Mouse (Mus musculus) forebrain, embryonic 14.5 days (tissue): Measurements from ENCODE around the gene Brd3. TPM values are rescaled to one million over a fixed set of nuclear protein-coding genes. Genes with fewer than 3 reads are reported as not detected.

Source experiments
- ATAC-seq: fragments of 200-750 bp; cut with Nextera tagmentation; 2 replicates; pipeline ENCODE4 v1.8.0; 2017; ENCODE audit warnings: mild to moderate bottlenecking, moderate library complexity
- DNase-seq: peaks from one replicate; pipeline ENCODE4 v3.0.0-alpha.2; 2015; ENCODE audit warnings: low spot score
- H3K27ac ChIP-seq: fragments of 300-500 bp; sonication (generic); 2 replicates; pipeline ENCODE4 v1.5.1; 2014; ENCODE audit warnings: low read depth, mild to moderate bottlenecking, control low read depth, low read length, moderate library complexity
- H3K27me3 ChIP-seq: fragments of 300-500 bp; sonication (generic); replicated peaks from 2 replicates; pipeline ENCODE4 v1.6.1; 2014; ENCODE audit warnings: low read length, control low read depth, mixed read lengths; ENCODE audit not compliant: control insufficient read depth, insufficient read depth
- H3K36me3 ChIP-seq: fragments of 300-500 bp; sonication (generic); 2 replicates; pipeline ENCODE4 v1.6.1; 2014; ENCODE audit warnings: low read length, control low read depth; ENCODE audit not compliant: control insufficient read depth, insufficient read depth
- H3K4me1 ChIP-seq: fragments of 300-500 bp; sonication (generic); 2 replicates; pipeline ENCODE4 v1.6.1; 2014; ENCODE audit warnings: antibody characterized with exemption, low read length, control low read depth; ENCODE audit not compliant: control insufficient read depth, insufficient read depth
- H3K4me2 ChIP-seq: fragments of 300-500 bp; sonication (generic); 2 replicates; pipeline ENCODE4 v1.6.1; 2014; ENCODE audit warnings: mild to moderate bottlenecking, control low read depth, low read length
- H3K4me3 ChIP-seq: fragments of 300-500 bp; sonication (generic); 2 replicates; pipeline ENCODE4 v1.5.1; 2014; ENCODE audit warnings: low read depth, low read length, control low read depth
- H3K9ac ChIP-seq: fragments of 300-500 bp; sonication (generic); 2 replicates; pipeline ENCODE4 v1.6.1; 2014; ENCODE audit warnings: mild to moderate bottlenecking, low read length, control low read depth, moderate library complexity
- H3K9me3 ChIP-seq: fragments of 300-500 bp; sonication (generic); replicated peaks from 2 replicates; pipeline ENCODE4 v1.6.1; 2016; ENCODE audit warnings: low read length, control low read depth, mixed read lengths; ENCODE audit not compliant: control insufficient read depth
- WGBS: fragments of 180-500 bp; shearing (Covaris S2); extraction: QIAGEN DNeasy Blood & Tissue Kit; methylation state at CpG from one replicate; pipeline ENCODE4 v1.1.7; 2014; 5-methylcytosine and 5-hydroxymethylcytosine counted together
- polyA plus RNA-seq: library from polyadenylated mRNA; unstranded; fragments of >200 nt; fragmentation: Nextera tagmentation; extraction: Ambion mirVana; gene quantifications from 2 replicates; pipeline ENCODE4 v1.2.1, GENCODE M21; 2014

Gene Brd3
- polyA plus RNA-seq, 1 experiment from 2014 or later, result 155 TPM

DNA sequence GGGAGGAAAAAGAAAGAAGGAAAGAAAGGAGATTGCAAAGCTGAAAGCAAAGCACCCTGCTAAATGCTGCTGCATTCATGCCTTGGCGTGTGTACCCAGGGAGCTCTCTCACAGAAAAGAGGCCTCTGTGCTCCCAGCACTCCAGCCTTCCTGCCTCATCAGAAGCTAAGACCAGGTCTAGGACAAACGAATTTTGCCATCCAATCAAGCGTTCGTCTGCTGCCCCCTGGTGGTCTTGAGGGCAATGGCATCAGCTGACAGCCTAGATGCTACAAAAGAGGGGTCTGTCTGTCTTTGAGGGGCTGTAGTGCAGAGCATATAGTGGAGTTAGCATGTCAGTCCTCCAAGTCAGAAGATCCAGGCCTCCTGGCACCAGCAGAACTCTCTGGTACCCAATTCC lies 79.4 kb downstream of the Brd3 start:
- DNase-seq, result peak; percentile 95
- H3K27me3 ChIP-seq, result no peaks in the 10 kb centered on the region
- 0% methylated on average over 4 of the region's 4 CpGs for WGBS
- H3K27ac ChIP-seq, result no peak overlapping the region
- peak; percentile 51 for ATAC-seq
- H3K9me3 ChIP-seq, result no peaks in the 10 kb centered on the region
- H3K36me3 ChIP-seq, result no peaks in the 10 kb centered on the region
- no peak overlapping the region for H3K4me3 ChIP-seq
- H3K4me2 ChIP-seq, result no peak overlapping the region
- peaks cover 26% of the 10 kb centered on the region for H3K4me1 ChIP-seq
- H3K9ac ChIP-seq, result no peak overlapping the region

DNA sequence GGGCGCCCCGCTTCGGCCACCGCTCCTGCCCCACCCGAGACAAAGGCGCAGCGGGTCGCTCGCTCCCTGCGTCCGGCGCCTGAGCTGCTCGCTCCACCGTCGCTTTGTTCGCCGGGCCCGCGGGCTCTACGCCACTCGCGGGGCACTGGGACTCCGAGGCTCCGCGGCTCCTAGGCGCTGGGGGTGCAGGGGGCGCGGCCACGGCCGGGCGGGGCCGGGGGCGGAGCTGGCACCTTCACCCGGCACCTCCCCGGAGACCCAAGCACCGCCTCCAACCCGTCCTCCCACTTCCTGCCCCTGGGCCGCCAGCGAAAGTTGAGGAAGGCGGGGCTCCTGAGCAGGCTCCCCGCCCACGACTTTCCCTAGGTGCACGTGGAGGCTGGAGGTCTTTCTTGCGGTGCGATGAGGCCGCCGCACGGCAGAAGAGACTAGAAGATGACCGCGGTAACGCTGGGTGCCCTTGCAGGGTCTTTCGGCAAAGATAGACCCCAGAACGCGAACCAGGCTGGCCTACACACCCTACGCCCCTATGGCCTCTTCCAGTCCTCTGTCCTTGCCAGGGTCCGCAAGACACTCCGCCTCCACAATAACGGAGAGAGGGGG lies 80.5 kb downstream of the Brd3 start, which contains the start of gene Vav2:
TSS of gene Vav2 (minus strand) at position 179 of the 603 bp plus-strand sequence.
- Histone ChIP-seq H3K4me2 (peak within 1 kb of the TSS; percentile 99), H3K36me3 (no peaks in the 10 kb centered on the region), H3K4me1 (peaks cover 28% of the 10 kb centered on the region), H3K9ac (peak within 1 kb of the TSS; percentile 94), H3K9me3 (no peaks in the 10 kb centered on the region), H3K27me3 (no peaks in the 10 kb centered on the region), H3K27ac (peak within 1 kb of the TSS; percentile 82), H3K4me3 (peak within 1 kb of the TSS; percentile 90)
- DNase-seq (peak; percentile 93), ATAC-seq (peak; percentile 92)
- WGBS, result under 1% methylated on average over 58 of the region's 58 CpGs

DNA sequence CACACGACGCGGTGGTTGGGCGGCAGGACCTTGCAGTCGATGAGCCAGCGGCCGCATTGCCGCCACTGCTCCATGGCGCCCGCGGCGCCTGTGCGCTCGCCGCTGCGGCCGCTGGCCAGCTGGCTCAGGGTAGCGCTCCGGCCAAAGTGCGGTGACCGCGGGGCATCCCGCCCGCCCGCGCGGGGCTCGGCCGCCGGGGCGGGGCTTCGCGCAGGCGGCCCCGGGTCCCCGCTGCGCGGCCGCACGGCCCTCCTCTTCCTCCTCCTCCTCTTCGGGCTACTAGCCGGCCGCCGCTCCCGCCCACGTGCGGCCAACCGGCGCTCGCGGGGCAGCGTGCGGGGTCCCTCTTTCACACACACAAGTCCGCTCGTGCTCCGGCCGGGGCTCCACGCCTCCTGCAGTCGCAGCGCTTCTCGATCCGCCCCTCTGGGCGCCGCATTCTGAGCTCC lies 81.0 kb downstream of the Brd3 start:
- peak; percentile 36 for ATAC-seq
- Histone ChIP-seq H3K27me3 (no peaks in the 10 kb centered on the region), H3K36me3 (no peaks in the 10 kb centered on the region), H3K4me3 (peak overlapping the region; percentile 90), H3K4me2 (peak overlapping the region; percentile 99), H3K9ac (peak overlapping the region; percentile 94), H3K27ac (peak overlapping the region; percentile 82), H3K9me3 (no peaks in the 10 kb centered on the region), H3K4me1 (peaks cover 33% of the 10 kb centered on the region)
- peak; percentile 47 for DNase-seq
- WGBS, result under 1% methylated on average over 62 of the region's 64 CpGs

DNA sequence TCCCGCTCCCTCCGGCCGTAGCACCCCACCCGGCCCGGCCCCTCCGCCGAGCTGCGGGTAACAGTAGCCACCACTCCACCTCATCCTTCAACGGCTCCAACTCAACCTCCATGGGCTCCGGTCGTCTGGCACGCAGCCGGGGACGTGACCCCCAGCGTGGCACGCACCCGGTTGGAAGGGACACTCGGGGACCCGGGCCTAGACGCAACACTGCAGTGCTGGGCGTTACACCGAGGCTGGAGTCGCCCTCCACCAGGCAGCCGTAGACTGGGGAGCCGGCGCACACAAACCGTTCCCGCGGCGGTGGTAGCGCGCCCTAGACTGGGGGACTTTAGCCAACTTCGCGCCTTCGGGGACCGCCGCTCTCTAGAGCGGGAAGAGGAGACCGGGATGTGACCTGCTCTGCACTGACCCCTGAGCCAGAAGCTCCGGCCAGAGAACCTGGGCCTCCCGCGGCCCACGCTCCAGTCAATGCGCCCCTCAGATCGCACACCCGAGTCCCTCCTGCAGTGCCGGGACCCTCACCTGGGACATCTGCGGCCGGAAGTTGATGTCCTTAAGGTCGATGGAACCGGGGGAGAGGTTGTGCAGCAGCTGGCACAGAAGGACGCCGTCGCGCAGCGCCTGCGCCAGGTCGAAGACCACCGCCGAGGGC lies 81.6 kb downstream of the Brd3 start:
- Histone ChIP-seq H3K36me3 (no peaks in the 10 kb centered on the region), H3K27me3 (no peaks in the 10 kb centered on the region), H3K4me3 (peak overlapping the region; percentile 90), H3K9me3 (no peaks in the 10 kb centered on the region), H3K9ac (peak overlapping the region; percentile 94), H3K4me2 (peak overlapping the region; percentile 99), H3K4me1 (peaks cover 35% of the 10 kb centered on the region), H3K27ac (peak overlapping the region; percentile 82; the same call in 1 of the 2 replicates)
- DNase-seq, result peak; percentile 33
- WGBS, result under 1% methylated on average over 60 of the region's 60 CpGs
- peak; percentile 14 for ATAC-seq

DNA sequence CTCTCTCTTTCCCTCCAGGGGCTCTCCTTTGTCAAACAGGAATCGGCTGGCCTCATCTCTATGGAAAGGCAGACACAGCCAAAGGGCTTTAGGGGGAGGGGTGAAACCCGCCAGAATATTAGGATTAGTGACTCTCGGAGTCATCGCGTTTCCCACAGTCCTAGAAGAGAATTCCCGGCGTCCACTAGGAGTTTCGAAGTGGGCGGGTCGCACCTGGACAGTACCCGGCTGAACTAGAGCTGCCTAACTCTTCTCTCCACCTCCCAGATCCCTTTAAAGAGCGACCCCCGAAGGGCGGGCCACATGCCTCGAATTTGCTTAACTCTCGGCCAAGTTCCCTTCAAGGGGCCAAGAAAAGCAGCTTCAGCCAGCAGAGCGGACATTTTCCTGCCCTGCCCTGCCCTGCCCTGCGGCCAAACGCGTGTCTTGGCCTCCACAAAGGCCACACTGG lies 82.3 kb downstream of the Brd3 start:
- H3K9me3 ChIP-seq, result no peaks in the 10 kb centered on the region
- no peaks in the 10 kb centered on the region for H3K36me3 ChIP-seq
- H3K4me3 ChIP-seq, result peak overlapping the region; percentile 90
- H3K4me1 ChIP-seq, result peaks cover 35% of the 10 kb centered on the region
- DNase-seq (peak; percentile 57), ATAC-seq (no peak)
- no peak overlapping the region for H3K27ac ChIP-seq
- H3K9ac ChIP-seq, result peak overlapping the region; percentile 94
- peak overlapping the region; percentile 99 for H3K4me2 ChIP-seq
- H3K27me3 ChIP-seq, result no peaks in the 10 kb centered on the region
- 0% methylated on average over 20 of the region's 20 CpGs for WGBS

DNA sequence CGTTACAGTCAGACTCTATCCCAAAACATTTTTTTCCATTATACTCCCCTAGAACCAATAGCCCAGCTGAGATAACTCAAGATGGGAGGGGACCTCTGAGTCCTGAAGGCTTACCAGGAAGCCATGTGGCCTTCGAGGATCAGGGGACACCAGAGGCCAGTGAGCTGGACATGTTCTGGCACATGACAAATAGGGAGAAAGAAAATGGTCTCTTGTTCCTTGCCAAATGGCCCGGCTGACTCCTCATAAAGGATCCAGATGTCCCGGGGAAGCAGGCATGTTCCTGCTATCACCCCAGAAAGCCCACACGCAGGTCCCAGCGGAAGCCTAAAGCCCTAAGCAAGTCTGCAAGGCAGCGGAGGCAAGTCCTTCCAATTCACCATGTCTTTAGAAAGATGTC lies 83.9 kb downstream of the Brd3 start:
- Histone ChIP-seq H3K27ac (no peak overlapping the region), H3K9me3 (no peaks in the 10 kb centered on the region), H3K9ac (no peak overlapping the region), H3K36me3 (no peaks in the 10 kb centered on the region), H3K4me3 (no peak overlapping the region), H3K27me3 (no peaks in the 10 kb centered on the region), H3K4me1 (peaks cover 37% of the 10 kb centered on the region), H3K4me2 (peak overlapping the region; percentile 99)
- WGBS, result 81% methylated on average over 7 of the region's 7 CpGs
- ATAC-seq, result no peak
- no peak for DNase-seq

DNA sequence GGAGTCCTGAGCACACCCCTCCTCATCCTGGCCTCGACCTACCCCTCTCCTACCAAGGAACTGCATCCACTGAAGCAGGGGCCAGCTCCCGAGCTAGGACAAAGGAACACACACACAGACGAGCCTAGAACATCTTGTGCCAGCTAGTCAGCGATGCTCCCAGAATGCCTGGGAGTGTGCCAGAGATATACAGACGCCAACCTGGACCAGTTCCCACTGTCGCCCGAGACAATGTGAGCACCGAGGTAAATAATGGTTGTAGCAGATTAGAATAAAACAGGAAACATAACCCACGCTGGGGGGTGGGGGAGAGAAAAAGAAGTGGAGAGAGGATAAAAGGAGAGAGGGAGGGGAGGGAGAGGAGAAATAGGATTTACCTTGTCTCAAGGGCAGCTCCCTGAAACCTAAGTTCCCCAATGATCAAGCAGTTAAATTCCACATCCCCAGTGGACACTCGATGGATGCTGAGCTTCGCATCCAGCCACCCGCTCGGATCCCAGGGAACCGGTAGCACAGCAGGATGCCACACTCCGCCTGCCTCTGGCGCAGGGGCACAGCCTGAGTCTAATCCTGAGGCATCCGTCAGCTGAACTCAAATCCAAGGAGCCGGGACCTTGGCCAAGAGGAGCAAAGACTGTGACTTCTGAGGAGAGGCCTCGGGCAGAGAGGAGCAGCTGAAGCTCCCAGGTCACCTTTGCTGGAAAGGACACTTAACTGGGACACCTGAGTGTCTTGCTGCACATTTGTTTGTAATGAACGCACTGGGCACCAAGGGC lies 86.0 kb downstream of the Brd3 start:
- ATAC-seq (peak; percentile 48; the same call in 1 of the 2 replicates), DNase-seq (peak; percentile 86)
- Histone ChIP-seq H3K4me2 (peak overlapping the region; percentile 23), H3K9ac (peak overlapping the region; percentile 13; the same call in 1 of the 2 replicates), H3K27me3 (no peaks in the 10 kb centered on the region), H3K4me1 (peaks cover 38% of the 10 kb centered on the region), H3K36me3 (no peaks in the 10 kb centered on the region), H3K9me3 (no peaks in the 10 kb centered on the region), H3K4me3 (no peak overlapping the region), H3K27ac (peak overlapping the region; percentile 77)
- 28% methylated on average over 20 of the region's 20 CpGs for WGBS

DNA sequence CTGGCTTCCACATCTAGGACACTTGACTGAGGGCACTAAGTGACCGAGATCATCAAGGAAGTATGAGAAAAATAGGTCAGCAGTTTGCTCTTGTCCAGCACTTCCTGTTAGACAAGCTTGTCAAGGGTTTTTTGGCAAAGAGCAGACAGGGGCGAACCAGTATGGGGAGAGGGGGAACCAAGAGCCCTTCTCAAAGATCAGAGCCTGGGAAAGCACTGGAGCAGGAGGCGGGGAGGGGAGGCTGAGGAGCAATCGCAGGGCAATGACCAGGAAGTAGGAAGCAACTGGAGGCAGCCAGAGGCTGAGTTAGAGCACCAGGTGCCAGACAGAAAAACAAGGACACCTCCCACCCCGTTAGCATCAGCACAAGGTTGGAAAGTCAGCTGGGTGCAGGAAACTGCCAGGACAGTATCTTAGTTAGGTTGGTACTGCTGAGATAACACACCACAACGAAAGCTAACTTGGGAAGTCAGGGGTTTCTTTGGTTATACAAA lies 88.8 kb downstream of the Brd3 start:
- no peaks in the 10 kb centered on the region for H3K36me3 ChIP-seq
- no peak overlapping the region for H3K4me2 ChIP-seq
- 64% methylated on average over 6 of the region's 6 CpGs for WGBS
- H3K27me3 ChIP-seq, result no peaks in the 10 kb centered on the region
- H3K4me1 ChIP-seq, result peaks cover 42% of the 10 kb centered on the region
- H3K9ac ChIP-seq, result no peak overlapping the region
- DNase-seq (no peak), ATAC-seq (no peak)
- H3K27ac ChIP-seq, result no peak overlapping the region
- H3K4me3 ChIP-seq, result no peak overlapping the region
- no peaks in the 10 kb centered on the region for H3K9me3 ChIP-seq
